Mouse (Mus musculus): ENCODE results near the gene Vmn1r85. TPM values are rescaled to one million over a fixed set of nuclear protein-coding genes. Genes with fewer than 3 reads are reported as not detected.
A peak's percentile ranks its signal among the peaks of the same experiment; 100 is the strongest.
"Not testable (repeated sequence)": the region's sequence is repeated elsewhere in the genome, so short reads cannot be mapped to it uniquely, and the experiment has no call there.

Vmn1r85 gene
- total RNA-seq (2017): not detected in 2 replicates

DNA sequence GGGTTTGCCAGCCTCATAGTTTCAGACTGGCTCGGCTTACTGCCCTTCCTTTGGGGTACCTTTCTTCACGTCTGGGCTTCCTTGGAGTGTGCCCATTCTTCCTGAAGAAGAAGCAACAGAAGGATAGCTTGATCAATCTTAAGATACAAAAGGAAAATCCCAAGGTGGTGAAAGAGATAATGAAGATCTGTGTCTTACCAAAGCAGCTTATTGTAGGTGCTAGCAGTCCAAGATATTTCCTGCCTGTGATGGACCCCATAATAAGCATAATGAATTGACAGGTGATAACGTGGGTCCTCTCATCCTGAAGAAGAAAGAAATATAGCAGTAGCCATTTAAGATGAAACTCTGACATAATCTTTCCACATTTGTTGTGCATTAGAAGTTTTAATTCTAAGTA lies at the start of gene Vmn1r85:
Gene Vmn1r85 (minus strand): TSS at position 101 of the 400 bp plus-strand sequence.
- ATAC-seq (replicated peaks; ENCODE audit: low read depth, poor library complexity, severe bottlenecking): no peak

DNA sequence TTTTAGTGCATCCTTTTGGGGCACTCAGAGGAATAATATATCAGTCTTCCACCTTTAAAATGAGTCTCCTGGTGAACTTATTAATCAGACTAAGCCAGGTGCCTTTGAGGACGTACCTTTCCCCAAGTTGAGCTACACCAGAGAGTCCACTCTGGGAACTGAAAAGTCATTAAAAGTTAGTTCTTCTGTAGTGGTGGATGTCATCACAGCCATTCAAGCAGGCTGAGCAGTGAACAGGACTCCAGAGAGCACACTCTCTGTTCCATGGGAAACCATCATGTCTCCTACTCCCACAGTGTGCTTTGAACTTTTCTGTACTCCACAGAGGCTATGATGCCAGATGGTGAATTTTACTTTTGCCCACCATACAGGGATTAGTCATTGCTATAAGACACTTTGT lies 45.1 kb upstream of the Vmn1r85 start, which contains the start of gene Vmn1r87:
Gene Vmn1r87 (minus strand): TSS at position 101 of the 400 bp plus-strand sequence.
- no peak for ATAC-seq (replicated peaks; ENCODE audit: low read depth, poor library complexity, severe bottlenecking)

DNA sequence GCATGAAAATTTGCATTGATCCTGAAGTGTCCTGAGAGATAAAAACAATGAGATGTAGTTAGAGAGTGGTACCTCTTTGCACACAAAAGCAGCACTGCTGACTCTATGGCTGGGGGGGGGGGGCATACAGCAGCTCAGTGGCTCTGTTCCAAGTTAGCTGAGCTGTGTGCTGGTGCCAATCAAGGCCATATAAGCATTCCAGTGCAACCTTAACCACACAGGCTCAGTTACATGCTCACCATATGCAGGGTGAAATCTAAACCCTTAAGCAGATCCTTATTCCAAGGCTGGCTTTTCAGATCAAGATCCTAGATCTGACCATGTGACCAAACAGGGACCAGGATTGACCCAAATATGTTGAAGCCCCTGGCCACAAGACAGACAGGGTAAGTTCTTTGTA lies 42.4 kb upstream of the Vmn1r85 start:
- no peak for ATAC-seq (replicated peaks; ENCODE audit: low read depth, poor library complexity, severe bottlenecking)

DNA sequence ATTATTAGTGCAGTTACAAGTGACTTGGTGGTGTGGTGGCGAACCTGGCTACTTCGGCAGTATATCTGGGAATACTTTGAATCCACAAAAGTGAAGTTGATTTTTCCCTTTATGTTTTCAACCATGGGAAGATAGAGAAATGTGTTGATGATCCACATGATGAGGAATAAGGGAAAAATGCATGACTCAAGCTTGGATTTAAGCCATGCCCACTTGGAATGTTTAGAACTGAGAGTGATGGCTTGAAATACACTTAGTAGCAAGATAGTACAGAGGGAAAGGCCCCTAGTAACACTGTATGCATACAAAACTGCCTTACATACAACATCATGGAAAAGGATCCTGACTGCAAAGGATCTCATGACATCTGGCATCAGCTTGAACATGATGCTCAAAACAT lies 36.9 kb upstream of the Vmn1r85 start:
- no peak for ATAC-seq (replicated peaks; ENCODE audit: low read depth, poor library complexity, severe bottlenecking)

DNA sequence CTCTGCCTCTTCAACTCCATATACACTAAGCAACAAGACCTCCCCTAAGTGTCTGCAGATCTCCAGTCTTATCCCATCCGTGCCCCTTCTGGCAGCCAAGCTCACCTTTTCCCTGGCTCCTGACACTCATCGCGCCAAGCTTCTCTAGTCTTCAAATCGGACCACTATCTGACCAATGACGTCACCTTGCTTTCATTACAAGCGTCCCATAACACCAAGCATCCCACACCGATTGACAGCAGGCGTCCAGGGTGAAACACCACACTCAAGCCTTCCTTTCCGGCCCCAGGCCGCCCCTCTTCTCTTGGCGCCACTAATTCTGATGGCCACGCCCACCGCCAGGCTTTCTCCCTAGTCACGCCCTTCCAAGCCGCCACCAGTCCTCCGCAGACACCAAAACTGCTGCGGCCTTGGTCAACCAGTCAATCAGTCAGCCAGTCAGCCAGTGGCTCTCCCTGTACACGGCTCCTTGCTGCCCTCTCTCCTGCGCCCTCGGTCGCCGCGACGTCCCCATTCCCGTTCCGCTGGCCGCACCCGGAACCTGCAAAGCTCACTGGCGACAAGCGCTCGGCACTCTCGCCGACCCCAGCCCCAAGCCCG lies 28.7 kb upstream of the Vmn1r85 start:
- peak; percentile 99 for ATAC-seq (replicated peaks; ENCODE audit: low read depth, poor library complexity, severe bottlenecking)

DNA sequence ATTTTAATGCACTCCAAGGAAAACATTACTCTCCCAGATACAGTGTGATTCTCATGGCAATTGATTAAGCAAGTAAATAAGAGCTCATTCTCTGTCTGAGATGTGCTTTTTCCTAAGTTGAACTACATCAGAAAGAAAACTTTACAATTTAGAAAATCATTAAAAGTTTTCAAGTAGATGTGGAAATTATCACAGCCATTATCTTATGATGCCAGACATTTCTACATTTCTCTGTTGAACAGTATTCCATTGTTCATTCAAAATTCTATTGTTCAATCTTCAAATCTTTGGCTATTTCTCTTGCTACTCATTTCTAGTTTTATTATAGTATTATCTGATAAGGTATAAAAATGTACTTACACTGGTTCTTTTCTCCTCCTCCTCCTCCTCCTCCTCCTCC lies 24.8 kb upstream of the Vmn1r85 start, which contains the start of gene Vmn1r86:
Gene Vmn1r86 (minus strand): TSS at position 101 of the 400 bp plus-strand sequence.
- ATAC-seq (replicated peaks; ENCODE audit: low read depth, poor library complexity, severe bottlenecking): no peak

DNA sequence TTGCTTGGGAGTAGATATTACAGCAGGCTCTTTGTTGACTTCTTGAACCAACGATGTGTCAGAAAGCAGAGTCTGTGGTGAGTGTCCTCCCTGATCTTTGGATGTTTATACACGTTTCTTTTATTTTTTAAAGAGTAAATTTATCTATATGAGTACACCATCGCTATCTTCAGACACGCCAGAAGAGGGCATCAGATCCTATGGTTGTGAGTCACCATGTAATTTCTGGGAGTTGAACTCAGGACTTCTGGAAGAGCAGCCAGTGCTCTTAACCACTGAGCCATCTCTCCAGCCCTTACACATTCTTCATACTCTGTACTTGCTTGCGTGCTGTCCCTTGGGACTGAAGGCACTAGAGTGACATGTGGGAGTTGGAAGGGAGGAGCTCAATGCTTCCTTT lies 22.7 kb downstream of the Vmn1r85 start:
- ATAC-seq (replicated peaks; ENCODE audit: low read depth, poor library complexity, severe bottlenecking): no peak

DNA sequence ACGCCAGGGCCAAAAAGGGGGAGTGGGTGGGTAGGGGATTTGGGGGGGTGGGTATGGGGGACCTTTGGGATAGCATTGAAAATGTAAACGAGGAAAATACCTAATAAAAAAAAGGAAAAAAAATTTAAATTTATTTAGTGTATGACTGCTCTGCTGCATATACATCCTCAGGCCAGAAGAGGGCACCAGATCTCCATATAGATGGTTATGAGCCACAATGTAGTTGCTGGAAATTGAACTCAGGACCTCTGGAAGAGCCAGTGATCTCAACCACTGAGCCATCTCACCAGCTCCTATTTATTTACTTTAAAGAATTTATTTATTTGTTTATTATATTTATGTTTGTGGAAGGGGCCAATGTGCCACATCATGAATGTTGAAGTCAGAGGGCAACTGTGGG lies 31.6 kb downstream of the Vmn1r85 start:
- not testable (repeated sequence) for ATAC-seq (replicated peaks; ENCODE audit: low read depth, poor library complexity, severe bottlenecking)

DNA sequence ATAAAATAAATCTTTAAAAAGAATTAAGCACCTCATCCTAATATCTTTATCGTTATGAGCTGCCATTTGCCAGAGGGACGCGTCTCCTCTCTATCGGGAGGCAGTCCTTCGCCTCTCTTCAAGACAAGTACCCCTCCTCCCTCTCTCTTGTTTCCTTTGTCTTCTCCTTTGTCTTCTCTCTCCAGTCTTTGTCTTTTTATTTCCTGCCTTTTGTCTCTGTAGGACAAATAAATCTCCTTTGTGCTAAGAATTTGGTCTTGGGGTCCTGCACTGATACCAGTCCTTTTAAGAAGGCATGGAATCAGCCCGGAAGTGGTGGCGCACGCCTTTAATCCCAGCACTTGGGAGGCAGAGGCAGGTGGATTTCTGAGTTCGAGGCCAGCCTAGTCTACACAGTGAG lies 35.4 kb downstream of the Vmn1r85 start:
- ATAC-seq (replicated peaks; ENCODE audit: low read depth, poor library complexity, severe bottlenecking): no peak

DNA sequence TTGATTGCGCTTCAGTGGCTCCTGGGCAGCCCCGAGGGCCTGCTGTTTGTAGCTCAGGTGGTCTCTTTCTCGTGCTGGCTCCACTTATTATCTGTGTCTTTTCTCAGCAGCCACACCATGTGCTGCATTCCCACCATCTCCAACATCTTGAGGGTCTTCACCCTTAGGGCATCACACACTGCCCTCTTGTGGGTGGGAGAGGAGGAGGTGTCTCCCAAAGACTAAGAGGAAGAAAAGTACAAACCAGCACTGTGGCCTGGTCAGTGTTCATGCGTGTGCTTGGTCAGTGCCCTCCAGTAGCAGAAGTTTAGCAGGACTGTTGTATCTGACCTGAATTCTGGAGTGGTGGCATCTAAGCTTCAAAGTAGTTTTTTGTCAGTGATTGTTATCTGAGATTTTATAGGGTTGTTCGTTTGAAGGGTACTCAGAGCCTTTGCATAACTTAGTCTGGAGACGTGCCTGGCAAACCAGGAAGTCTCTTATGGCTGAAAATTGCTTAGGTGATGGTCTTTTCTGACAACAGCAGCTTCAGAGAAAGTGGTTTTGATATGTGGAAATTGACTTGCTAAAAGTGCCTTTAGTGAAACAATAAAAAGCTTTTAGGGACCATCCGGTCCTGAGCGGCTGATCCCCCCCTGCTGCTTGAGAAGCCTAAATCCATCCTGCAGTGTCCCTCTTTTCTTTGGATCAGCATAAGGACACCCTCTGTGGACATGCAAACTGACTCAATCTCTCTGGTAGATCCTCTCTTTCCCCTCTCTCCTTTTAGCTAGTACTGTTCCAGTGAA lies 37.9 kb downstream of the Vmn1r85 start:
- ATAC-seq (replicated peaks; ENCODE audit: low read depth, poor library complexity, severe bottlenecking): no peak

DNA sequence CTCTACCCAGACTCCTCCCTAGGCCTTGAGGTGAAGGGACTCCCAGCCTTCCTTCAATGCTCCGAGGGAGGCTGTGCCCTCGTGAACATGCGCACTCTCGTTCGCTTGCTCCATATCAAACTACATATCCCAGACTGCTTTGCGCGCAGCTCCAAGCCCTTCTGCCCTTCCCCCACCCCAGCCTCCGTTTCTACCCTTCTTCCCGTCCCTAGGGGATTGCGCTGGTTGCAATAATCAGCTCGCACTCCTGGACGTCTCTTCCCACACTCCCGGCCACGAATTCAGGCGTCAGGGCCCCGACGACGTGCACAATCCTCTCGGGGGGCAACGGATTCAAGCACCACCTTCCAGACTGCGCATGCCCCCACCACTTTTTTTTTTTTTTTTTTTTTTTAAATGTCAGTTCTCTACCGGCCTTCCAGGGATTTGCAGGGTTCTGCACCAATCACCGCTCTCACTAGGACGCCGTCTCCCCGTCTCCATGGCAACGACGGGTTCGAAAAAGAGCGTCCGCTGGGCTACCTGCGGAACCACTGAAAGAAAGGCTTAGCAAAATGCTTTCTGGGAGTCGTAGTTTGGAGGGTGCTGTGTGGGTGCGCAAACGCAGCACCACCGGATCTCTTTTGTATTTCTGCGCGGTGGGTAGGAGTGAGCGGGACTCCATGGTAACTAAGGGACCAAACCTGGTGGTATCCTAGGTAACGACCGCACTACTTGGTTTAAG lies 40.5 kb downstream of the Vmn1r85 start, which contains the start of gene Mzf1:
Gene Mzf1 (minus strand): TSS at position 478 of the 724 bp plus-strand sequence.
- peak; percentile 90 for ATAC-seq (replicated peaks; ENCODE audit: low read depth, poor library complexity, severe bottlenecking)

DNA sequence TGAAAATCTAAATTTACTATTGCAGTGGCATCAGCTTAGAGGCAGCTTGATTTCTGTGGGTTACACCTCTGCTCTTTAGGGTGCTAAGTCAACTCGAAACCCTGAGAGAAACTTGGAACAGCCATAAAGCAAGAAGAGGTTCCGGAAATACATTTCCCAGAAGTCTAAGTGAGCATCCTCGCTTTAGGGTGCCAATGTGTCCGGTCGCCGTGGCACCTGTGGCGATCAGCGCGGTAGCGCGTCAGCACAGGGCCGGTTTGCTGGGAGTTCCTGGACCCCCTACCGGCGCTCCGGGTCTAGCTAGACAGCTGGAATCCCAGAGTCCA lies 41.0 kb downstream of the Vmn1r85 start:
- no peak for ATAC-seq (replicated peaks; ENCODE audit: low read depth, poor library complexity, severe bottlenecking)

DNA sequence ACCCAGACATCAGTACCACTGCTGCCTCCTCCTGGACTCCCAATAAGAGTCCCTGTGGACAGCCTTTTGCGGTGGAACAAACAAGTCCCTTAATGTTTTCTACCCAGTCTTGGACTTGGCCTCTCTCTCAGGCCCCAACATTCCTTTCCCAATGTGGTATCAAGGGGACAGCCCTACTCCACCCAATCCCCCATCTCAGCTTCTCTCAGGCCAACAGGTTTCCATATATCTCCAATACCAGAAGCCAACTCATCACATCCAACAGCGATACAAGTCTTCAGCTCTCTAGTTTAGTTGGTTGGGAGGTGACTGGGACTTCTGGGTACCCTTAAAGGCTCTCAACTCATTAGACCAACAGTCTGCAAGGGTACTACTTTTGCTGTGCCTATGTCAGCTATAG lies 41.5 kb downstream of the Vmn1r85 start:
- ATAC-seq (replicated peaks; ENCODE audit: low read depth, poor library complexity, severe bottlenecking): no peak

DNA sequence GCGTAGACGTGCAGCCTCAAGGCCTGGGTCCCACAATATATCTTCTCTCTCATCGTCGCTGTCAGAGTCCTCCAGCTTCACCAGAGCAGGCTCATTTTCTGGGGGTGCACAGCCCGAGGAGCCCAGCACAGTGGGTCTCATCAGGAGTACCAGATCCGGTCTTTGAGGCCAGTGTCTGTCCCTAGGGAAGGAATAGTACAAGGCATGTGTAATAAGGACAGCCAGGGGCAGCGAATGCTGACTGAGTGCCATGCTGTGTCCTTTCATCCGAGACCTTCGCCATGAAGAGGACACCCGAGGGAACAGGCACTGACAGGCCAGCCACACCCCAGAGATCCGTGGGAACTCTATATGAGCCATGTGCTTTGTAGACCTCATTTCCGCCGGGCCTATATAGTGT lies 42.0 kb downstream of the Vmn1r85 start:
- no peak for ATAC-seq (replicated peaks; ENCODE audit: low read depth, poor library complexity, severe bottlenecking)

DNA sequence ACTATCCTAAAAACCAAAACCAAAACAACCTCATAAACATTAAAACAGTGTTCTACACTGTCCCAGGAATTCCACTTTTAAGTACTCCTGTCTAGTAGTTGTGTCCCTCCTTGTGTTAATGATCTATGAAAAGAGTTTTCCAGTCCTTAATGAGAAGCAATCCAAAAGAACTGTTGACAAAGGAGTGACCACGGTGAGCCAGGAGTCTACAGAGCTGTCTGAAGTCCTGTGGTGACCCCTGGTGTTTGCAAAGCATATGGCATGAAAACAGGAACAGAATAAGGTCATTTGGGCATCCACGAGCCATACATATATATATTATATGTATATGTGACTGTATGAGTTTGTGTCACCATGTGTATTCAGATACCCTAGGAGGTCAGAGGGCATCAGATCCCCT lies 48.9 kb downstream of the Vmn1r85 start:
- ATAC-seq (replicated peaks; ENCODE audit: low read depth, poor library complexity, severe bottlenecking): peak; percentile 92

DNA sequence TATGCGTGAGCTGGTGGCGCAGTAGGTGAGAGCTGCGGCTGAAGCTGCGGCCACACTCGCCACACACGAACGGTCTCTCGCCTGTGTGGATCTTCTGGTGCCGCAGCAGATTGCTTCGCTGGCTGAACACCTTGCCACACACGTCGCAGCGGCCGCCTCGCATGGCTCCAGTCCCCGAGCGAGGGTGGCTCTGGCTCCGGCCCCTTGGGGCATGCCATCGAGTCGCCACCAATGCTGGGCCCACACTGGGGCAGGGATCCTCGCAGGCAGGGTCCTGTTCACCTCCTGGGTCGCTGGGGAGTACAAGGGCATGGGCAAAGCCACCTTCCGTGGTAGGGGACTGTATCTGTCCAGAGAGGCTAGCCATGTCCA lies 50.7 kb downstream of the Vmn1r85 start:
- ATAC-seq (replicated peaks; ENCODE audit: low read depth, poor library complexity, severe bottlenecking): peak; percentile 16; the same call in 1 of the 2 replicates

DNA sequence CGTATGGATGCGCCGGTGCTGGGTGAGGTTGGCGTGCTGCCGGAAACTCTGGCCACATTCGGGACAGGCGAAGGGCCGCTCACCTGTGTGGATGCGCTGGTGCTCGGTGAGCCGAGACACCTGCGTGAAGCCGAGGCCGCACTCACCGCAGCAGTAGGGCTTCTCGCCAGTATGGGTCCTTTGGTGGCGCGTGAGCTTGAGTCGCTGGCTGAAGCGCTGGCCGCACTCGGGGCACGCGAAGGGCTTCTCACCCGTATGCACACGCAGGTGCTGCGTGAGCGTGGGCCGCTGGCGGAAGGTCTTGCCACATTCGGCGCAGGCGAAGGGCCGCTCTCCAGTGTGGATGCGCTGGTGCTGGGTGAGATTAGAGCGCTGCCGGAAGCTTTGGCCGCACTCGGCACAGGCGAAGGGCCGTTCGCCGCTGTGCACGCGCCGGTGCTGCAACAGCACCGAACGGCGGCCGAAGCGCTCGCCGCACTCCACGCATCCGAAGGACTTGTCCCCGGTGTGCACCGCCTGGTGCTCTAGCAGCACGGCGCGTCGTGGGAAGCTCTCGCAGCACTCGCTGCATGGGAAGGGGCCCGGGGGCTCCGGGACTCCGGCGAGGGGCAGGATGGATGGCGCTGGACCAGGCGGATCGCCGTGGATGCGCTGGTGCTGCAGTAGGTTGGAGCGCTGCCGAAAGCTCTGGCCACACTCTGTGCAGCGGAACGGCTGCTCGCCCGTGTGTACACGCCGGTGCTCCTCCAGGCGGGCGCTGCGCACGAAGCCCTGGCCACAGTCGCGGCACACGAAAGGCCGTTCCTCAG lies 51.3 kb downstream of the Vmn1r85 start:
- ATAC-seq (replicated peaks; ENCODE audit: low read depth, poor library complexity, severe bottlenecking): peak; percentile 28

DNA sequence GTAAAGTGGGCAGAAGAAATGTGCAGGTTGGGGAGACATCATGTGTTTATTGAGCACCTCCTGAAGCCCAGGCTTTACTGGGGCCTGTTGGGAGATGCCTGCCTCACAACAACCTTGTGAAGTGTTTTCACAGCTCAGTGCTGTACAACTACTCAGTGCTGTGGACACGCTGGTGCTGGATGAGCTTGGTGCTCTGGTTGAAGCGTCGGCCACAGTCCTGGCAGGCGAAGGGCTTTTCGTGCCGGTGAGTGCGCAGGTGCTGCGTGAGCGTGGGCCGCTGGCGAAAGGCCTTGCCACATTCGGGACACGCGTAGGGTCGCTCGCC lies 51.9 kb downstream of the Vmn1r85 start:
- no peak for ATAC-seq (replicated peaks; ENCODE audit: low read depth, poor library complexity, severe bottlenecking)

DNA sequence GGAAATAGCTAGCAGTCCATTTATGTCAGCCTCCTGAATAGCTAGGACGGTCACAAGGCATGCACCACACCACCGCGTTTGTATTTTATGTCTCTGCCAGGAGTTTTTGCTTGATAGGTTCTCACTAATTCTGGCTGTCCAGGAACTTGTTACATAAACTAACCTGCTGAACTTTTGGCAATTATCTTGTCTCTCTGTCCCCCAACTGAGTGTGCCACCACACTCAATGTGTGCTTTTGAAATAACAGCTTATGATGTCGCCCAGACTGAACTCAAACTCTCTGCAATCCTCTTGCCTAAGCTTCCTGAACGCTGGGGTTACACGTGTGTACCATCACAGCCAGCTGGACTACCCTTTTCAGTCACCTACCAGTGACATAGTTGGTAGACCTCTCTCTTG lies 52.5 kb downstream of the Vmn1r85 start:
- ATAC-seq (replicated peaks; ENCODE audit: low read depth, poor library complexity, severe bottlenecking): no peak

DNA sequence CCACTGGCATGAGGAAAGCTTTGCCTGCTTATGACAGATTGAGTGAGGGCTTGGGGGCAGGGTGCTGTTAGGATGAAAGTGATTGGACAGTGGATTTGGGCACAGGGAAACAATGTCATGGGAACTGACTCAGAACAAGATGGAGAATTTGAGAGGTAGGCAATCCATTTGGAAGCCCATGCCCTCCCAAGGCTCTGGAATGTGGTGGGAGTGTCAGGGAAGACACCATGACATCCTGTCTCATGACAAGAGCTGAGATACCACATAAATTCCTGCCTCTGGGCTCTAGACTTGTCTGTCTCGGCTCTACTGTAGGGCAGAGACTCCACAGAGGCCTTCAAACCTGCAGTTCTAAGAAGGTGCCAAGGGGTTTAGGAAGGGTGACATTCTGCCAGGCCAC lies 53.7 kb downstream of the Vmn1r85 start:
- no peak for ATAC-seq (replicated peaks; ENCODE audit: low read depth, poor library complexity, severe bottlenecking)

All from common myeloid progenitor, adult 5-6 weeks (primary cell).